Mouse (Mus musculus) ES-E14 (cell line): ENCODE data around the gene Sypl. TPM values are rescaled to one million over a fixed set of nuclear protein-coding genes. Genes with fewer than 3 reads are reported as not detected.

Experiments used
- DNase-seq: peaks from one replicate; pipeline ENCODE4 v3.0.0-alpha.2; 2013; ENCODE audit warnings: low read depth, low spot score
- H3K27ac ChIP-seq: 2 replicates; pipeline ENCODE4 v1.5.1; 2012; ENCODE audit warnings: low read depth, mild to moderate bottlenecking, low read length, moderate library complexity, mixed read lengths; ENCODE audit not compliant: poor library complexity, insufficient read depth, severe bottlenecking
- H3K36me3 ChIP-seq: 2 replicates; pipeline ENCODE4 v1.6.1; 2012; ENCODE audit warnings: mild to moderate bottlenecking, low read length, moderate library complexity, mixed read lengths; ENCODE audit not compliant: control insufficient read depth, poor library complexity, insufficient read depth, severe bottlenecking
- H3K4me1 ChIP-seq, 2 experiments: fragments of 150-350 bp in 1 of 2; sonication (generic) in 1 of 2; 2 replicates each; pipeline ENCODE4 v1.6.1; 2012; ENCODE audit warnings: low read length in 2 of 2, mild to moderate bottlenecking in 1 of 2, mixed read lengths in 1 of 2; ENCODE audit not compliant: control insufficient read depth in 2 of 2, insufficient read depth in 2 of 2, poor library complexity in 1 of 2
- H3K4me3 ChIP-seq, 2 experiments: fragments of 150-350 bp in 1 of 2; sonication (generic) in 1 of 2; 2 replicates each; pipeline ENCODE4 v1.5.1; 2012; ENCODE audit warnings: low read length in 2 of 2, low read depth in 1 of 2, mild to moderate bottlenecking in 1 of 2, mixed read lengths in 1 of 2; ENCODE audit not compliant: insufficient read depth in 1 of 2, poor library complexity in 1 of 2, severe bottlenecking in 1 of 2
- H3K9ac ChIP-seq: 2 replicates; pipeline ENCODE4 v1.6.1; 2012; ENCODE audit warnings: low read depth, mild to moderate bottlenecking, low read length, mixed read lengths; ENCODE audit not compliant: poor library complexity, insufficient read depth, severe bottlenecking
- H3K9me3 ChIP-seq: fragments of 150-350 bp; sonication (generic); 2 replicates; pipeline ENCODE4 v1.6.1; 2012; ENCODE audit warnings: low read depth, mild to moderate bottlenecking, low read length; ENCODE audit not compliant: control insufficient read depth, insufficient read depth
- CHD2 ChIP-seq: IDR thresholded peaks from 2 replicates; pipeline ENCODE4 v1.6.1; 2014; ENCODE audit warnings: mild to moderate bottlenecking, low read depth, low read length, inconsistent platforms
- HCFC1 ChIP-seq: IDR thresholded peaks from 2 replicates; pipeline ENCODE4 v1.6.1; 2012; ENCODE audit warnings: low read length, inconsistent platforms, borderline replicate concordance; ENCODE audit not compliant: insufficient read depth
- MAFK ChIP-seq: IDR thresholded peaks from 2 replicates; pipeline ENCODE4 v1.6.1; 2014; ENCODE audit warnings: mild to moderate bottlenecking, low read depth, low read length, inconsistent platforms; ENCODE audit not compliant: insufficient read depth
- ZC3H11A ChIP-seq: IDR thresholded peaks from 2 replicates; pipeline ENCODE4 v1.6.1; 2012; ENCODE audit warnings: low read depth, mild to moderate bottlenecking, inconsistent platforms, low read length, borderline replicate concordance
- ZNF384 ChIP-seq: IDR thresholded peaks from 2 replicates; pipeline ENCODE4 v1.6.1; 2012; ENCODE audit warnings: low read depth, low read length, inconsistent platforms
- in situ Hi-C, 2 experiments: fragments of 600-800 bp; cut with MboI; formaldehyde crosslinking; loops; one replicate each; pipeline ENCODE4 v1.15.1; 2025; ENCODE audit warnings: low sequenced_read_pairs in 2 of 2, inconsistent platforms in 1 of 2; ENCODE audit not compliant: unreplicated experiment in 2 of 2
- total RNA-seq: library from RNA; depleted of rRNA; stranded (reverse); fragments of 300-350 nt; gene quantifications from 2 replicates; pipeline ENCODE4 v1.2.3, GENCODE M21; 2012

Gene Sypl
- total RNA-seq, 1 experiment = 29.2 TPM

DNA sequence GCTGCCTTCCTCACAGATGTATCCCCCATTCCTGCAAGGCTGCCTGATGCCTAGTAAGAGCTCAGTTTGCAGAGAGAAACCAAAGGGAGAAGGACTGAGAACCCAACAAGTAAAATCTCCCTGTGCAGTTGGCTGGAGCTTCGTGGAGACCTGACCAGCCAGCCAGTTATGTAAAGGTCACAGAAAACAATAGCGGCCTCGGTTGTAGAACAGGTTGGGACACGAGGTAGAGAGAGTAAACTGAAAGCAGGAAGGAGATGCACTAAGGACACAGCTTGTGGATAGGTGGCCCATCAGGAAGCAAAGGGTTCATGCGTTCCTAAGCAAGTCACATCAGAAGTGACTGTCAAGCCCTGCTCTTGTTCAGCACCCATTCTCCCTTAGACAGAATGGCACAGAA, 52.2 kb downstream of the Sypl start:
- H3K9ac ChIP-seq = no peak overlapping the region
- DNase-seq = no peak
- no peaks in the 10 kb centered on the region for H3K9me3 ChIP-seq
- H3K4me1 ChIP-seq = peaks cover 2 to 8% of the 10 kb centered on the region in 2 experiments; a peak in 2 of 4 replicates
- in situ Hi-C loops = no loop called here
- H3K36me3 ChIP-seq = no peaks in the 10 kb centered on the region
- H3K27ac ChIP-seq = no peak overlapping the region
- TF ChIP-seq MAFK (no peak), ZNF384 (no peak), HCFC1 (no peak), CHD2 (no peak), ZC3H11A (no peak)
- no peak overlapping the region for H3K4me3 ChIP-seq

DNA sequence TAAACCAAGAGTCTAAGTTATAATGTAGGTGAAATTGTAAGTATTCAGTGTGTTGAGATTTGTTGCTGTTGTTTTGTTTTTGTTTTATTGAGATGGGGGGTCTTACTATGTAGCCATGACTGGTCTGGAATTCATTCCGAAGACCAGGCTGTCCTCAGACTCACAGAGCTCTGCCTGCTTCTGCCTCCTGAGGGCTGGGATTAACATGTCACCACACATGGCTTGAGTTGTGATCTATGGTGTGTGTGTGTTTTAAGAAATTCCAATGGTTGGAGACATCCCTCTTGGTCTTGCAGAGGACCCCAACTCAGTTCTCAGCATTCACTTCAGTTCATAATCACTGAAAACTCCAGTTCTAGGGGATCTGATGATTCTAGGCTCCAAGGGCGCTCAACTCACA, 53.5 kb downstream of the Sypl start:
- Histone ChIP-seq H3K9ac (no peak overlapping the region), H3K36me3 (no peaks in the 10 kb centered on the region), H3K4me3 (no peak overlapping the region), H3K4me1 (peaks cover 2 to 8% of the 10 kb centered on the region in 2 experiments; a peak in 2 of 4 replicates), H3K9me3 (no peaks in the 10 kb centered on the region), H3K27ac (no peak overlapping the region)
- TF ChIP-seq MAFK = no peak
- no peak for TF ChIP-seq HCFC1
- TF ChIP-seq ZC3H11A = no peak
- TF ChIP-seq CHD2 = no peak
- no peak for TF ChIP-seq ZNF384
- DNase-seq = no peak
- in situ Hi-C loops = no loop called here

DNA sequence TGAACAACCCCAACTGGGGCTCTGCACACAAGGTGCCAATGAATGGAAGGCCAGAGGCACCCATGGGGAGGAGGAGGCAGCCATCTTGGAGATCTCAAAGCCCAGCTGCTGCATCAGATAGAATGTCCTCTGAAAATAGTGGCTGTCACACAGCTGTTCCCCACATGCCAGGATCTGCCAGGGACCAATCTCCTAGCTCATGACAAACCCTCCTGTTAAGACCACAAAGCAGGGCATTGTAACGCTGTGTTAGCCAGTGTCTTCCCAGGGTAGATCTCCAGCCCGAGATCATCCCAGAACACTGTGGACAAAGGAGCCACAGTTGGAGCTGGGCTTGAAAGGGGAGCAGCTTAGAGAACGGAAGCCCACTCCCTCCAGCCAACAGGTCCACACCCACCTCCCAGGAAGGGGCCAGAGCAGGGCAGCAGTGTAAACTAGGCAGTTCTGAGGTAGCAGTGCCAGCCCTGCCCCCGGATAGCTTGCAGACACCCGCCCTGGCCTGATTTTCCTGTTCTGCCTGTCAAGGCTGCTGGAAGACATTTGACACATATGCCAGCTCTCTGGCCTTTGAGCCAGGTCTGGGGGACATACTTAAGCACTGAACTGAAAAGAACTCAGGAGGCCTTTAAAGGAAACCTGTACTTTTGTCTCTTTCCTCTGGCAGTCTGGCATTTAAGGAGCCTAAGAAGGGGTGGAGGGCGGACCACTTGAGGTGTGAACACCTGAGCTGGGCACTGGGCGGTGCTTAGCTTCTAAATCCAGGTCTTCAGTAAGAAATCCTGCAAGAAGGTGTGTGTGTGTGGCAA, 54.8 kb downstream of the Sypl start:
- Histone ChIP-seq H3K9ac (no peak overlapping the region), H3K9me3 (no peaks in the 10 kb centered on the region), H3K36me3 (no peaks in the 10 kb centered on the region), H3K4me1 (peaks cover 2 to 8% of the 10 kb centered on the region in 2 experiments; a peak in 2 of 4 replicates), H3K27ac (no peak overlapping the region), H3K4me3 (no peak overlapping the region)
- TF ChIP-seq ZNF384 (no peak), CHD2 (no peak), HCFC1 (no peak), MAFK (no peak), ZC3H11A (no peak)
- in situ Hi-C loops = no loop called here
- DNase-seq = no peak

DNA sequence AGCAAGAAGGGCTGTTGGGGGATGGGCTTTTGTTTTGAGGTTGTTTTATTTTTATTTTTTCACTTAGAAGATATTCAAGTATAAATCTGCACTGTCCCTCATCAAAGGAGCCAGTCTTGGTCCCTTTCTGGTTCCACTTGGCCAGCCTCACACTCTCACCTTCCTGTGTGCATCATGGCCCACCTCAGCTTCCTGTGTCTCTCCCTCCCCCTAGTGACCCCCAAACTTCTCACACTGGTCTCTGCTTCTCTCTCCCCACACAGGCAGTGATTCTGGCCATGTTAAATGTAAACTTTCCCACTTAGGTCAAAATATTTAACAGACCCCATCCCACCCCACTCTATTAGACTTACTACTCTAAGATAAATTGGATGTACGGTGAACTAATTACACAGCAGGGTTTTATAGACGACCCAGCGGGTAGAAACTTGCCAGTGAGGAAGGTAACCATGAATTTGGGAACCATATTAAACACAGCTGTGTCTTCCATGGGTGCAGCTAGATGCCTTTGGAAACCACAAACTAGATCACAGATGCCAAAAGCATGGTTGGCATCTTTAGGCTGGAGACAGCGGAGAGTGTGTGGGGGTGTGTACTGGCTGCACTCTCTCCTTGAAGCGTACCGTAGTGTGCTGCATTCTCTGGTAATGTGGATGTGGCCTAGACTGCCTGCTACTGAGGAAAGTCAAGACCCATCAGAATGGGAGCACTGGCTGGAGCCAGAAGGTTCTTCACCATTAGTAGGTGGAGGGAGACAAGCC, 55.7 kb downstream of the Sypl start:
- no peak for TF ChIP-seq HCFC1
- no peak for TF ChIP-seq ZNF384
- DNase-seq = no peak
- peaks cover 2 to 8% of the 10 kb centered on the region in 2 experiments; a peak in 2 of 4 replicates for H3K4me1 ChIP-seq
- no peak overlapping the region for H3K9ac ChIP-seq
- H3K4me3 ChIP-seq = no peak overlapping the region
- no peaks in the 10 kb centered on the region for H3K36me3 ChIP-seq
- H3K9me3 ChIP-seq = no peaks in the 10 kb centered on the region
- in situ Hi-C loops = no loop called here
- H3K27ac ChIP-seq = no peak overlapping the region
